Mouse (Mus musculus) ES-E14 (cell line): ENCODE results near the gene Kcnj10. TPM values are rescaled to one million over a fixed set of nuclear protein-coding genes. Genes with fewer than 3 reads are reported as not detected.

Source experiments
- DNase-seq: peaks from one replicate; pipeline ENCODE4 v3.0.0-alpha.2; 2013; ENCODE audit warnings: low read depth, low spot score
- H3K27ac ChIP-seq: 2 replicates; pipeline ENCODE4 v1.5.1; 2012; ENCODE audit warnings: low read depth, mild to moderate bottlenecking, low read length, moderate library complexity, mixed read lengths; ENCODE audit not compliant: poor library complexity, insufficient read depth, severe bottlenecking
- H3K36me3 ChIP-seq: 2 replicates; pipeline ENCODE4 v1.6.1; 2012; ENCODE audit warnings: mild to moderate bottlenecking, low read length, moderate library complexity, mixed read lengths; ENCODE audit not compliant: control insufficient read depth, poor library complexity, insufficient read depth, severe bottlenecking
- H3K4me1 ChIP-seq, 2 experiments: fragments of 150-350 bp in 1 of 2; sonication (generic) in 1 of 2; 2 replicates each; pipeline ENCODE4 v1.6.1; 2012; ENCODE audit warnings: low read length in 2 of 2, mild to moderate bottlenecking in 1 of 2, mixed read lengths in 1 of 2; ENCODE audit not compliant: control insufficient read depth in 2 of 2, insufficient read depth in 2 of 2, poor library complexity in 1 of 2
- H3K4me3 ChIP-seq, 2 experiments: fragments of 150-350 bp in 1 of 2; sonication (generic) in 1 of 2; 2 replicates each; pipeline ENCODE4 v1.5.1; 2012; ENCODE audit warnings: low read length in 2 of 2, low read depth in 1 of 2, mild to moderate bottlenecking in 1 of 2, mixed read lengths in 1 of 2; ENCODE audit not compliant: insufficient read depth in 1 of 2, poor library complexity in 1 of 2, severe bottlenecking in 1 of 2
- H3K9ac ChIP-seq: 2 replicates; pipeline ENCODE4 v1.6.1; 2012; ENCODE audit warnings: low read depth, mild to moderate bottlenecking, low read length, mixed read lengths; ENCODE audit not compliant: poor library complexity, insufficient read depth, severe bottlenecking
- H3K9me3 ChIP-seq: fragments of 150-350 bp; sonication (generic); 2 replicates; pipeline ENCODE4 v1.6.1; 2012; ENCODE audit warnings: low read depth, mild to moderate bottlenecking, low read length; ENCODE audit not compliant: control insufficient read depth, insufficient read depth
- CHD2 ChIP-seq: IDR thresholded peaks from 2 replicates; pipeline ENCODE4 v1.6.1; 2014; ENCODE audit warnings: mild to moderate bottlenecking, low read depth, low read length, inconsistent platforms
- HCFC1 ChIP-seq: IDR thresholded peaks from 2 replicates; pipeline ENCODE4 v1.6.1; 2012; ENCODE audit warnings: low read length, inconsistent platforms, borderline replicate concordance; ENCODE audit not compliant: insufficient read depth
- MAFK ChIP-seq: IDR thresholded peaks from 2 replicates; pipeline ENCODE4 v1.6.1; 2014; ENCODE audit warnings: mild to moderate bottlenecking, low read depth, low read length, inconsistent platforms; ENCODE audit not compliant: insufficient read depth
- ZC3H11A ChIP-seq: IDR thresholded peaks from 2 replicates; pipeline ENCODE4 v1.6.1; 2012; ENCODE audit warnings: low read depth, mild to moderate bottlenecking, inconsistent platforms, low read length, borderline replicate concordance
- ZNF384 ChIP-seq: IDR thresholded peaks from 2 replicates; pipeline ENCODE4 v1.6.1; 2012; ENCODE audit warnings: low read depth, low read length, inconsistent platforms
- in situ Hi-C, 2 experiments: fragments of 600-800 bp; cut with MboI; formaldehyde crosslinking; loops; one replicate each; pipeline ENCODE4 v1.15.1; 2025; ENCODE audit warnings: low sequenced_read_pairs in 2 of 2, inconsistent platforms in 1 of 2; ENCODE audit not compliant: unreplicated experiment in 2 of 2
- total RNA-seq: library from RNA; depleted of rRNA; stranded (reverse); fragments of 300-350 nt; gene quantifications from 2 replicates; pipeline ENCODE4 v1.2.3, GENCODE M21; 2012; rRNA removed

Gene Kcnj10
- total RNA-seq, result 0.80 and 1.2 TPM in 2 replicates

GRCm38 (mm10) chr1:172340729-172341321 lies at the start of gene Kcnj10:
Kcnj10 (plus strand) TSS chr1:172341210.
- Histone ChIP-seq H3K36me3 (no peaks in the 10 kb centered on the region), H3K9ac (peak within 1 kb of the TSS; percentile 7; the same call in 1 of the 2 replicates), H3K4me1 (no peaks in the 10 kb centered on the region; a peak in 1 of 4 replicates), H3K4me3 (peak within 1 kb of the TSS; percentile 66 to 68), H3K27ac (no peak within 1 kb of the TSS), H3K9me3 (no peaks in the 10 kb centered on the region)
- in situ Hi-C loops, result no loop called here
- peak; percentile 84 for DNase-seq
- TF ChIP-seq ZNF384 (no peak), ZC3H11A (no peak), CHD2 (no peak), MAFK (no peak), HCFC1 (no peak)

- no peak for DNase-seq
- H3K4me1 ChIP-seq, result peaks cover 0 to 7% of the 10 kb centered on the region in 2 experiments; a peak in 1 of 4 replicates
- no peak overlapping the region for H3K9ac ChIP-seq
- in situ Hi-C loops, result no loop called here
- H3K27ac ChIP-seq, result no peak overlapping the region
- H3K9me3 ChIP-seq, result no peaks in the 10 kb centered on the region
- no peaks in the 10 kb centered on the region for H3K36me3 ChIP-seq
- TF ChIP-seq MAFK (no peak), CHD2 (no peak), HCFC1 (no peak), ZC3H11A (no peak), ZNF384 (no peak)
- no peak overlapping the region for H3K4me3 ChIP-seq
These were observed 48.1 kb upstream of the Kcnj10 start for GRCm38 (mm10) chr1:172292880-172293279.

- no peak overlapping the region for H3K4me3 ChIP-seq
- TF ChIP-seq MAFK (no peak), CHD2 (no peak), ZC3H11A (no peak), HCFC1 (no peak), ZNF384 (no peak)
- DNase-seq, result no peak
- H3K27ac ChIP-seq, result no peak overlapping the region
- in situ Hi-C loops, result no loop called here
- no peak overlapping the region for H3K9ac ChIP-seq
- no peaks in the 10 kb centered on the region for H3K36me3 ChIP-seq
- H3K9me3 ChIP-seq, result no peaks in the 10 kb centered on the region
- H3K4me1 ChIP-seq, result peaks cover 2 to 7% of the 10 kb centered on the region in 2 experiments; a peak in 2 of 4 replicates
These were observed 47.6 kb upstream of the Kcnj10 start for GRCm38 (mm10) chr1:172293449-172293848.

GRCm38 (mm10) chr1:172295751-172296197 lies 45.2 kb upstream of the Kcnj10 start:
- Histone ChIP-seq H3K4me3 (no peak overlapping the region), H3K27ac (no peak overlapping the region), H3K9ac (no peak overlapping the region), H3K4me1 (peaks cover 5 to 15% of the 10 kb centered on the region in 2 experiments; a peak in 3 of 4 replicates), H3K9me3 (no peaks in the 10 kb centered on the region), H3K36me3 (no peaks in the 10 kb centered on the region)
- TF ChIP-seq ZC3H11A, result no peak
- no peak for TF ChIP-seq CHD2
- no peak for TF ChIP-seq MAFK
- in situ Hi-C loops, result no loop called here
- no peak for DNase-seq
